Mouse (Mus musculus) cerebellum, adult 2 months (tissue): ENCODE measurements around the gene Gnb1l.

Source experiments
- CTCF ChIP-seq: fragments of 200-500 bp; IDR thresholded peaks from 2 replicates; pipeline ENCODE4 v1.5.1; 2011; ENCODE audit warnings: low read depth, mild to moderate bottlenecking, control low read depth, low read length, moderate library complexity, borderline replicate concordance; ENCODE audit not compliant: insufficient read depth
- POLR2A ChIP-seq: fragments of 200-500 bp; IDR thresholded peaks from 2 replicates; pipeline ENCODE4 v1.6.1; 2011; ENCODE audit warnings: low read length, control low read depth, borderline replicate concordance; ENCODE audit not compliant: insufficient read depth

DNA sequence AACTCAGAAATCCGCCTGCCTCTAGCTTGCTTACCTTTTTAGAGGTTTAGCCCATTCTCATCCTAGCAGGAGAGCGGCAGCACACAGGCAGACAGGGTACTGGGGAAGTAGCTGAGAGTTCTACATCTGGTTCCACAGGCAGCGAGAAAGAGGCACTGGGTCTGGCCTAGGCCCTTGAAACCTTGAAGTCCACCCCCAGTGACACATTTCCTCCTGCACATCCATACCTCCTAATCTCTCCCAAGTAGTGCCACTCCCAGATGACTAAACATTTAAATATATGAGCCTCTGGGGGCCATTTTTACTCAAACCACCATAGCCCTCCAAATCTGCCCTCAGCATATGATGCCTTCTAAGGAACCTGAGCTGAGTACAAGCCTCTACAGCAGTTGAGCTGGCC, 16.1 kb upstream of the Gnb1l start:
- TF ChIP-seq CTCF, result no peak
- TF ChIP-seq POLR2A, result no peak
